Comparison of ENCODE assay signal across 10 mouse cellular contexts in the genomic region with DNA sequence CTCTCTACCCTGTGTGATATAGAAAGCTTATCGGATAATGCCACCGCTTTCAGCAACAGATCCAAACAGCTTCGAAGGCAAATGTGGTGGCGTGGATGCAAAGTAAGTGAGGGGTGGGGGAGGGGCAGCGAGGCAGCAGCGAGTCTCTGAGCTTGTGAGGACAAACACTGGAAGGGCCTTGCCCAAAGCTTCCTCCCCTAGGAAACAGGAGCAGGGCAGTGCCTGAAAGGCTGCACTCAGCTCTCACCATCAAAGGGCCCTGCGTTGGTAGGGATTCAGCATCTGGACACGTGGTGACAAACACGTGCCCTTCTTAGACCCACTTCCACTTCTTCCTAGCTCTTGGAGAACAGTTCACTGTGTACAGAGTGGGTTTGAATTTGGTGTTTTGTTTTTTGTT. TPM values are rescaled to one million over a fixed set of nuclear protein-coding genes. Genes with fewer than 3 reads are reported as not detected.
DNase-seq lines count a peak whose midpoint lies in the region; ATAC-seq and TF ChIP-seq lines count a peak whose summit lies in the region.
"Had no signal": no experiment of that assay in that cellular context is flagged by ENCODE, and none has a peak within 500 bp of the region (broad histone marks: within the 10 kb centered on the region; RNA-seq: fewer than 3 reads in every experiment).

No protein-coding gene starts in this region.

- H3K9me3 ChIP-seq in neural tube, embryonic 14.5 days (ENCODE audit: control insufficient read depth, low read length) = no peaks in the 10 kb centered on the region

- WGBS in neural tube, embryonic 14.5 days = 9% methylated on average over 9 of the region's 9 CpGs
- WGBS in thymus, adult 2 months = 95% methylated on average over 9 of the region's 9 CpGs

- peak; percentile 84 for ATAC-seq in neural tube, embryonic 14.5 days (ENCODE audit: low read depth)

- no peaks in the 10 kb centered on the region for H3K27me3 ChIP-seq in neural tube, embryonic 14.5 days (ENCODE audit: control insufficient read depth, insufficient read depth, low read length)
- H3K27me3 ChIP-seq in thymus, adult 2 months (ENCODE audit: control insufficient read depth, insufficient read depth, low read length) = no peaks in the 10 kb centered on the region

- no peaks in the 10 kb centered on the region for H3K36me3 ChIP-seq in neural tube, embryonic 14.5 days (ENCODE audit: control insufficient read depth, insufficient read depth, low read length)
- peaks cover 11% of the 10 kb centered on the region for H3K36me3 ChIP-seq in thymus, adult 2 months (ENCODE audit: control insufficient read depth, insufficient read depth, low read length)

- H3K27ac ChIP-seq in neural tube, embryonic 14.5 days (ENCODE audit: low read depth, low read length) = no peak overlapping the region
- no peak overlapping the region for H3K27ac ChIP-seq in thymus, adult 2 months (ENCODE audit: control insufficient read depth, insufficient read depth, low read length)

- no peak overlapping the region for H3K4me2 ChIP-seq in neural tube, embryonic 14.5 days (ENCODE audit: low read depth, low read length)

- no peak overlapping the region for H3K4me3 ChIP-seq in neural tube, embryonic 14.5 days (ENCODE audit: low read depth, low read length)
- no peak overlapping the region for H3K4me3 ChIP-seq in thymus, adult 2 months (ENCODE audit: control insufficient read depth, insufficient read depth, low read length)

- peak; percentile 17 to 20 for DNase-seq in frontal cortex, adult 2 months (ENCODE audit: extremely low spot score in 1 of 2, low spot score in 1 of 2)
- no peak for DNase-seq in frontal cortex, postnatal 36 days (ENCODE audit: low spot score in 2 of 2)
- peak; percentile 33 to 48 for DNase-seq in right cerebral cortex, postnatal 10 days (ENCODE audit: low spot score in 2 of 2)
- DNase-seq in right cerebral cortex, postnatal 14 days = no peak
- peak; percentile 13 to 14 for DNase-seq in kidney, postnatal 4 days
- DNase-seq in thymus, adult 2 months = no peak
- no peak for DNase-seq in urinary bladder, postnatal 10 days (ENCODE audit: low spot score)

- TF ChIP-seq CTCF in thymus, adult 2 months (IDR thresholded peaks at IDR 0.05; ENCODE audit: borderline replicate concordance, control insufficient read depth, extremely low read depth, insufficient read depth, low read length, poor library complexity) = no peak

- no peaks in the 10 kb centered on the region for H3K4me1 ChIP-seq in neural tube, embryonic 14.5 days (ENCODE audit: control insufficient read depth, insufficient read depth, low read length)
- H3K4me1 ChIP-seq in thymus, adult 2 months (replicated peaks; ENCODE audit: control insufficient read depth, insufficient read depth, low read length) = no peaks in the 10 kb centered on the region

- TF ChIP-seq POLR2A in thymus, adult 2 months (IDR thresholded peaks at IDR 0.05; ENCODE audit: control insufficient read depth, extremely low read depth, insufficient read depth, low read length, poor library complexity) = no peak

- no peak overlapping the region for H3K9ac ChIP-seq in neural tube, embryonic 14.5 days (replicated peaks; ENCODE audit: low read depth, low read length)

RNA-seq across cellular contexts. Expression of a gene that starts 19.1 kb away (rescaled TPM):
- 84.4 and 85.5 TPM in 2 replicates for polyA plus RNA-seq in frontal cortex, adult 2 months (2012; rRNA removed)
- 79.5 and 79.8 TPM in 2 replicates for polyA plus RNA-seq in neural tube, embryonic 14.5 days (2014; fragmentation: Nextera tagmentation; extraction: Ambion mirVana)
- 20.7 and 21.4 TPM in 2 replicates for polyA plus RNA-seq in thymus, adult 2 months (2012; rRNA removed)

RNA-seq across cellular contexts. Expression of a gene that starts 41.1 kb away (rescaled TPM):
- polyA plus RNA-seq in frontal cortex, adult 2 months (2012; rRNA removed) = 10.1 TPM in 2 replicates
- polyA plus RNA-seq in neural tube, embryonic 14.5 days (2014; fragmentation: Nextera tagmentation; extraction: Ambion mirVana) = 12.4 and 12.9 TPM in 2 replicates
- 7.8 and 8.5 TPM in 2 replicates for polyA plus RNA-seq in thymus, adult 2 months (2012; rRNA removed)

RNA-seq across cellular contexts. Expression of a gene that starts 49.5 kb away (rescaled TPM):
- 9.8 and 11.9 TPM in 2 replicates for polyA plus RNA-seq in frontal cortex, adult 2 months (2012; rRNA removed)
- polyA plus RNA-seq in neural tube, embryonic 14.5 days (2014; fragmentation: Nextera tagmentation; extraction: Ambion mirVana) = not detected in 2 replicates
- polyA plus RNA-seq in thymus, adult 2 months (2012; rRNA removed) = 0.46 and 0.92 TPM in 2 replicates
- polyA plus RNA-seq: C2C12; spleen, adult 2 months had no signal

Comparison
In these comparisons a context has a peak if more than half of its experiments do, and no peak if none do; other contexts are left out.
1. DNase-seq: peak in frontal cortex, adult 2 months (2 of 2), right cerebral cortex, postnatal 10 days (2 of 2) and kidney, postnatal 4 days (2 of 2); none in frontal cortex, postnatal 36 days (0 of 2), right cerebral cortex, postnatal 14 days (single experiment), thymus, adult 2 months (single experiment) and urinary bladder, postnatal 10 days (single experiment).